Mouse (Mus musculus): ENCODE results near the gene Mill2. TPM values are rescaled to one million over a fixed set of nuclear protein-coding genes. Genes with fewer than 3 reads are reported as not detected.

Mill2 gene
- polyA plus RNA-seq, 2 experiments, result 0.21 to 0.91 TPM

DNA sequence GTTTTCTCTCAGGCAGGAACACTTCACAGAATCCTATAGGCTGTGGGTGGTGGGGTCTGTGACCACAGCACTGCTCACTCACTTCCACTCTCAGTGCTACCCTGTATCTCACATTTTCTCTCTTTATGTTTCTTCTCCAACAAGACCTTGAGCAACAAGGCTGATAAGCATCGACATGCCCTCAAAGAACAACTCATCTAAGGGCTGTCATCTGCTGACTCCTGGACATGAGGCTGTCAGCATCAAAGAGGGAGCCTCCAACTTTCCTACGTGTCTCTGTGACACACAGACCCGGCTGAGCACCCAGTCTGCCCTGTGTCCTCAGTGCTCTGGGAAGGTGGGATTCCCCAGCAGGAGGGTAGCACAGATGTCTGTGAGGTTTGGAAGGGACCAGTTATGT is 18.3 kb upstream of the Mill2 start, which contains the start of gene Psg17:
TSS of gene Psg17 (minus strand) at position 101 of the 400 bp plus-strand sequence.
- TF ChIP-seq POLR2A (IDR thresholded peaks at IDR 0.05; ENCODE audit: borderline replicate concordance, extremely low read depth, insufficient read depth, insufficient read length), result no peak
- H3K4me3 ChIP-seq (replicated peaks; ENCODE audit: low read length), result no peak within 1 kb of the TSS
- DNase-seq (ENCODE audit: low spot score), result no peak

DNA sequence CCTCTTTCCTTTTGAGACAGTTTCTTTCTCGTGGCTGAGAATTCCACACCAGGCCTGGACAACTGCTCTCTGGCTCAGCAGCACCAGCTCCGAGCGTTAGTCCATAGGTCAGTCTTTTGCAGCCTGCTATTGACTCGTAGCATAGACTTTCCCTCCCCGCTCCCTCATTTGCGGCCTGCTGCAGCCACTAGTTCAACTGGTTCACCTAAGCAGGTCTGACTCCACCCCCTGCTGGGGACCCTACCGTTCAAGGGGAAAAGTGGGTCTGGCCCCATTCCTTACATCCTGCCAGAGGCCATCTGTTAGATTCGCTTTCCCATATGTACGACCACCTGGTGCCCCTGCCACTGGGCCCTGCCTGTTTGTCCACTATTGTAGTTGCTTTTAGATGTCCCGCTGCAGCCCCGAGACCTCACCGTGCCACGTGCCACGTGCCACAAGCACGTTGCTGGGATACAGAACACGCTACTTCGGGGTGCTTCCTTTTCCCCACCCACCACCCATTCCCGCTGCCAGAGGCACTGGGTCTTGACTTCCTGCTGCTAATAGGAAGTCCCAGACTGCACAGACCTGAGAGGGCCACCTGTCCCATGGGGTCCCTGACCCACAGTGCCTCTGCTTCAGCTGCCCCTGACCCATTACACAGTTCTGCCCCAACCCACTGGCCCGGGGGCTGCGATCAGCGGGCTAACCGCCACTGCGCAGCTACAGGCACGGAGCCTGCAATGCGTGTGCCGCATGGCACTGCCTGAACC is 11.8 kb upstream of the Mill2 start:
- Histone ChIP-seq H3K9ac (ENCODE audit: low read depth, low read length, severe bottlenecking) (no peak overlapping the region), H3K4me3 (replicated peaks; ENCODE audit: low read length) (no peak overlapping the region), H3K36me3 (ENCODE audit: control insufficient read depth, insufficient read depth, low read length) (no peaks in the 10 kb centered on the region), H3K9me3 (ENCODE audit: control insufficient read depth, low read length) (no peaks in the 10 kb centered on the region), H3K27ac (replicated peaks; ENCODE audit: low read depth, low read length) (no peak overlapping the region), H3K4me2 (replicated peaks; ENCODE audit: low read depth, low read length, severe bottlenecking) (no peak overlapping the region), H3K4me1 (ENCODE audit: control insufficient read depth, insufficient read depth, low read length) (no peaks in the 10 kb centered on the region), H3K27me3 (ENCODE audit: control insufficient read depth, insufficient read depth, low read length) (no peaks in the 10 kb centered on the region)
- DNase-seq (ENCODE audit: low spot score), result no peak
- TF ChIP-seq POLR2A (IDR thresholded peaks at IDR 0.05; ENCODE audit: borderline replicate concordance, extremely low read depth, insufficient read depth, insufficient read length), result no peak
- WGBS, result 62% methylated on average over 26 of the region's 26 CpGs
- ATAC-seq (ENCODE audit: low FRiP score, low read depth), result no peak

More for the DNA sequence above, 18.3 kb upstream of the Mill2 start, which contains the start of gene Psg17:
- H3K27me3 ChIP-seq (ENCODE audit: control insufficient read depth, insufficient read depth, low read length), result no peaks in the 10 kb centered on the region
- no peak within 1 kb of the TSS for H3K9ac ChIP-seq (ENCODE audit: low read depth, low read length, severe bottlenecking)
- no peaks in the 10 kb centered on the region for H3K4me1 ChIP-seq (ENCODE audit: control insufficient read depth, insufficient read depth, low read length)
- no peak within 1 kb of the TSS for H3K4me2 ChIP-seq (replicated peaks; ENCODE audit: low read depth, low read length, severe bottlenecking)
- no peak within 1 kb of the TSS for H3K27ac ChIP-seq (replicated peaks; ENCODE audit: low read depth, low read length)
- H3K9me3 ChIP-seq (ENCODE audit: control insufficient read depth, low read length), result no peaks in the 10 kb centered on the region
- no peak for ATAC-seq (ENCODE audit: low FRiP score, low read depth)
- no peaks in the 10 kb centered on the region for H3K36me3 ChIP-seq (ENCODE audit: control insufficient read depth, insufficient read depth, low read length)
- 62% methylated on average over 3 of the region's 3 CpGs for WGBS

DNA sequence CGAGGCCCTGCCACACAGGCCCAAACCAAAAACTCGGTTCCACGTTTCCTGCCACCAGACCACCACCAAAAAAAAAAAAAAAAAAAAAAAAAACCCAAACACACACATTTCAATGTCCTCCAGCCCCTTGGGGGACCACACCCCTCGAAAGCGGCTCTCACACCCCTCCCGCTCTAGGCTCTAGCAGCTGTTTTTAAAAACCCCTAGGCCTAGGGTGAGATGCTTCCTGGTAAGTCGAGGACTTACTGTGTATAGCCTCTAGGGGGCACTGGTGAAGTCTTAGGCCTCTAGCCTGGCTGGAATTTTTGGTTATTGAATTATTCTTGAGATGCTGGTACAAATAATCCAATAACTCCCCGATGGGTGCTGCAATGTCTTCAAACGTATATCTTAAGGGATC is 11.2 kb upstream of the Mill2 start:
- 65% methylated on average over 9 of the region's 9 CpGs for WGBS
- no peak for ATAC-seq (ENCODE audit: low FRiP score, low read depth)

DNA sequence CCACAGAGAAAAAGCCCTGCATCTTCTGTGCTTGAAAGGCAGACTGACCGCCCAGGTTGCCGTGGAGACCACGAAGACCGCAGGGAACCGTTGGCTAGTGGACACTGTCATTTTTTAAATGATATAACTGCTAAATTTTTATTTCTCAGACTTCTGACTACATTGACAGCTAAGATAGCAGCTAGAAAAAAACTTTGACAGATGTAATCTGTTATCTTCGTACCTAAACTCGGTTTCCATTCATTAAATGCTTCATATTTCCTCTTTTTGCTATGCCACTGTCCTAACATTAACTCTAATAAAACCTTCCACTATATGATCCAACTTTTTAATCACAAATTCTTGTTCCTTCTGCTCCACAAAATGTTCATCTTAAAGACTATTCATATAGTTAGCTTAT is 10.2 kb upstream of the Mill2 start:
- H3K4me2 ChIP-seq (replicated peaks; ENCODE audit: low read depth, low read length, severe bottlenecking), result no peak overlapping the region
- no peak overlapping the region for H3K27ac ChIP-seq (replicated peaks; ENCODE audit: low read depth, low read length)
- TF ChIP-seq POLR2A (IDR thresholded peaks at IDR 0.05; ENCODE audit: borderline replicate concordance, extremely low read depth, insufficient read depth, insufficient read length), result no peak
- no peak overlapping the region for H3K9ac ChIP-seq (ENCODE audit: low read depth, low read length, severe bottlenecking)
- H3K4me1 ChIP-seq (ENCODE audit: control insufficient read depth, insufficient read depth, low read length), result no peaks in the 10 kb centered on the region
- H3K36me3 ChIP-seq (ENCODE audit: control insufficient read depth, insufficient read depth, low read length), result no peaks in the 10 kb centered on the region
- DNase-seq (ENCODE audit: low spot score), result no peak
- H3K4me3 ChIP-seq (replicated peaks; ENCODE audit: low read length), result no peak overlapping the region
- ATAC-seq (ENCODE audit: low FRiP score, low read depth), result no peak
- no peaks in the 10 kb centered on the region for H3K9me3 ChIP-seq (ENCODE audit: control insufficient read depth, low read length)
- no peaks in the 10 kb centered on the region for H3K27me3 ChIP-seq (ENCODE audit: control insufficient read depth, insufficient read depth, low read length)
- WGBS, result 86% methylated on average over 7 of the region's 7 CpGs

More for the DNA sequence above, 11.2 kb upstream of the Mill2 start:
- Histone ChIP-seq H3K36me3 (ENCODE audit: control insufficient read depth, insufficient read depth, low read length) (no peaks in the 10 kb centered on the region), H3K4me1 (ENCODE audit: control insufficient read depth, insufficient read depth, low read length) (no peaks in the 10 kb centered on the region), H3K27me3 (ENCODE audit: control insufficient read depth, insufficient read depth, low read length) (no peaks in the 10 kb centered on the region), H3K9me3 (ENCODE audit: control insufficient read depth, low read length) (no peaks in the 10 kb centered on the region), H3K4me2 (replicated peaks; ENCODE audit: low read depth, low read length, severe bottlenecking) (no peak overlapping the region), H3K9ac (ENCODE audit: low read depth, low read length, severe bottlenecking) (no peak overlapping the region), H3K4me3 (replicated peaks; ENCODE audit: low read length) (no peak overlapping the region), H3K27ac (replicated peaks; ENCODE audit: low read depth, low read length) (no peak overlapping the region)
- no peak for TF ChIP-seq POLR2A (IDR thresholded peaks at IDR 0.05; ENCODE audit: borderline replicate concordance, extremely low read depth, insufficient read depth, insufficient read length)
- peak; percentile 42 for DNase-seq (ENCODE audit: low spot score)

DNA sequence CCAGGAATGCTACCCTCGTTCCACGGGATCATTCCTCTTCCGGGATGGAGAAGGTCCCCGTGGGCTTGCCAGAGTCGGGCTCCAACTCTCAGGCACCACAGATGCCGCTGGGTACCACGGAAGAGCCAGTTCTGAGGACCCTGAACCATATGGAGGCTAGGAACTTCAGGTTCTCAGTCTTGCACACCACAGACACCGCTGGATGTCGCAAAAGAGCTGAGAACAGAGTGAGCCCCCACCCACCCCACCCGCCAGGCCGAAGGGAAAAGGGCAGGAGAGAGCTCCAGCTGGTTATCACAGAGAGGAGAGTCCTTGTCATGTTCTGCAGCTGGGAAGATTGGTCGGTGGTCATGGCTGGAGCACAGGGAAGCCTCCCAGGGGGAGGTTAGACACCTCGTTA is 7.5 kb upstream of the Mill2 start:
- H3K36me3 ChIP-seq (ENCODE audit: control insufficient read depth, insufficient read depth, low read length), result no peaks in the 10 kb centered on the region
- ATAC-seq (ENCODE audit: low FRiP score, low read depth) (no peak), DNase-seq (ENCODE audit: low spot score) (no peak)
- H3K27me3 ChIP-seq (ENCODE audit: control insufficient read depth, insufficient read depth, low read length), result no peaks in the 10 kb centered on the region
- H3K9me3 ChIP-seq (ENCODE audit: control insufficient read depth, low read length), result no peaks in the 10 kb centered on the region
- whole genome bisulfite sequencing, result 46% methylated on average over 13 of the region's 13 CpGs
- no peak overlapping the region for H3K27ac ChIP-seq (replicated peaks; ENCODE audit: low read depth, low read length)
- no peak overlapping the region for H3K4me3 ChIP-seq (replicated peaks; ENCODE audit: low read length)
- H3K9ac ChIP-seq (ENCODE audit: low read depth, low read length, severe bottlenecking), result no peak overlapping the region
- no peak for TF ChIP-seq POLR2A (IDR thresholded peaks at IDR 0.05; ENCODE audit: borderline replicate concordance, extremely low read depth, insufficient read depth, insufficient read length)
- no peak overlapping the region for H3K4me2 ChIP-seq (replicated peaks; ENCODE audit: low read depth, low read length, severe bottlenecking)
- H3K4me1 ChIP-seq (ENCODE audit: control insufficient read depth, insufficient read depth, low read length), result no peaks in the 10 kb centered on the region

Measured in limb, embryonic 14.5 days (tissue).